9 mouse cellular contexts compared by ENCODE assay signal in genomic region chr6:16978206-16978505, GRCm38 (mm10).
DNase-seq lines count a peak whose midpoint lies in the region; ATAC-seq lines count a peak whose summit lies in the region.
"Had no signal": no experiment of that assay in that cellular context is flagged by ENCODE, and none has a peak within 500 bp of the region (broad histone marks: within the 10 kb centered on the region; RNA-seq: fewer than 3 reads in every experiment).

No protein-coding gene starts in this region.

- DNase-seq in heart, postnatal 4 days, result peak; percentile 47
- DNase-seq in right cerebral cortex, postnatal 14 days, result peak; percentile 58
- DNase-seq in right cerebral cortex, adult 2 months (ENCODE audit: low spot score in 2 of 2), result no peak
- peak; percentile 34 for DNase-seq in adrenal gland, postnatal 25 days
- DNase-seq in layer of hippocampus, postnatal 10 days (ENCODE audit: low spot score in 2 of 2), result peak; percentile 27 to 52
- peak; percentile 46 for DNase-seq in retina, postnatal 7 days (ENCODE audit: low read depth, low spot score)

- WGBS in heart, embryonic 12.5 days, result 25% methylated on average over 3 of the region's 3 CpGs

- H3K4me1 ChIP-seq in heart, embryonic 12.5 days (replicated peaks), result no peaks in the 10 kb centered on the region
- H3K4me1 ChIP-seq: limb, embryonic 12.5 days had no signal

- no peak overlapping the region for H3K27ac ChIP-seq in heart, embryonic 12.5 days (ENCODE audit: poor library complexity, severe bottlenecking)
- H3K27ac ChIP-seq: limb, embryonic 12.5 days had no signal

- no peak overlapping the region for H3K4me2 ChIP-seq in heart, embryonic 12.5 days
- H3K4me2 ChIP-seq: limb, embryonic 12.5 days had no signal

- H3K9ac ChIP-seq in heart, embryonic 12.5 days, result no peak overlapping the region
- H3K9ac ChIP-seq: limb, embryonic 12.5 days had no signal

- H3K9me3 ChIP-seq in heart, embryonic 12.5 days (replicated peaks), result no peaks in the 10 kb centered on the region
- H3K9me3 ChIP-seq: limb, embryonic 12.5 days had no signal

- H3K4me3 ChIP-seq in heart, embryonic 12.5 days, result no peak overlapping the region
- H3K4me3 ChIP-seq: erythroblast, embryonic 14.5 days; limb, embryonic 12.5 days had no signal

- ATAC-seq in heart, embryonic 12.5 days (ENCODE audit: insufficient number of reproducible peaks, low FRiP score), result no peak

- no peaks in the 10 kb centered on the region for H3K36me3 ChIP-seq in heart, embryonic 12.5 days
- H3K36me3 ChIP-seq: limb, embryonic 12.5 days had no signal

- no peaks in the 10 kb centered on the region for H3K27me3 ChIP-seq in heart, embryonic 12.5 days (replicated peaks)
- H3K27me3 ChIP-seq: limb, embryonic 12.5 days had no signal

Comparison
In these comparisons a context has a peak if more than half of its experiments do, and no peak if none do; other contexts are left out.
1. DNase-seq: peak in heart, postnatal 4 days (single experiment), right cerebral cortex, postnatal 14 days (single experiment), adrenal gland, postnatal 25 days (single experiment), layer of hippocampus, postnatal 10 days (2 of 2) and retina, postnatal 7 days (single experiment); none in right cerebral cortex, adult 2 months (0 of 2).